Comparison of ENCODE assay signal across 7 mouse cellular contexts in the genomic region with DNA sequence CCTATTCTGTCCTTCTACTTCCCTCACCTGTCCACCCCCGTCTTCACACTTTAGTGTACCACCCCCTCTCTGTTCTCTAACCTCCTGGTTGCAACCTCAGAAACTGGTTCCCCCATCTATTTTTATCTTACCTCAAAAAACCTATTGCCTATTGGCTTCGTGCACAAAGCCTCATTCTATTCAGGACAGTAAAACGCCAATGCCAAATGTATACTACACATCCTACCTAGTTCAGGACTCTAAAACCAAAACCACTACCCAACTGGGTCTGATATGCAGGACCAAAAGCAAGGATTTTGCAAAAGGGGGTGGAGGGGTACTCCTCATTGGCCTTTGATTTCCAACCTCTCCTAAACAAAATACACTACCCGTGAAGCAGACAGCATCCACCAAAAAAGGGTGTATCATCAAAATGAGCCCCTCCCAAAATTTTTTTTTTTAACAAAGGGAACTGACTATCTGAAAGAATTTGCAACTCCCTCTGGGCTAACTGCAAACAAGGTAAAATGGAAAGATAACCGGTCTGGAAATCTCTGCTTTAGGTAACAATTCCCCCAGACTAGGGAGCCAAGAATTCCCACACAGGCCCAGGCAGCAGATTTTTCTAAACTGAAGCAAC. TPM values are rescaled to one million over a fixed set of nuclear protein-coding genes. Genes with fewer than 3 reads are reported as not detected.
DNase-seq lines count a peak whose midpoint lies in the region; ATAC-seq and TF ChIP-seq lines count a peak whose summit lies in the region.

No protein-coding gene starts in this region.

- H3K27ac ChIP-seq in lung, postnatal 0 days (ENCODE audit: low read length), result 0 out of 2 replicates have a peak overlapping the region, but pooled peaks have one; percentile 90
- no peak overlapping the region for H3K27ac ChIP-seq in embryonic fibroblast, embryonic 13.5 days (ENCODE audit: insufficient read depth, low read length)
- H3K27ac ChIP-seq in intestine, postnatal 0 days (ENCODE audit: low read depth, low read length), result no peak overlapping the region

- no peaks in the 10 kb centered on the region for H3K27me3 ChIP-seq in lung, postnatal 0 days (replicated peaks; ENCODE audit: insufficient read depth, low read length)
- H3K27me3 ChIP-seq in intestine, postnatal 0 days (replicated peaks; ENCODE audit: control insufficient read depth, insufficient read depth, low read length), result no peaks in the 10 kb centered on the region
- no peaks in the 10 kb centered on the region for H3K27me3 ChIP-seq in splenic B cell, adult 2 months (ENCODE audit: control insufficient read depth, insufficient read depth, low read length, poor library complexity, severe bottlenecking)

- H3K4me3 ChIP-seq in lung, postnatal 0 days (ENCODE audit: low read depth, low read length), result peak overlapping the region; percentile 82; the same call in 1 of the 2 replicates
- peak overlapping the region; percentile 82 for H3K4me3 ChIP-seq in embryonic fibroblast, embryonic 13.5 days (ENCODE audit: insufficient read depth, low read length)
- peak overlapping the region; percentile 89 for H3K4me3 ChIP-seq in intestine, postnatal 0 days (ENCODE audit: low read depth, low read length)

- no peak overlapping the region; the same call in 1 of the 2 replicates for H3K9ac ChIP-seq in lung, postnatal 0 days (replicated peaks; ENCODE audit: low read depth)
- peak overlapping the region; percentile 72; the same call in 1 of the 2 replicates for H3K9ac ChIP-seq in intestine, postnatal 0 days (ENCODE audit: low read depth, low read length)

- peak overlapping the region; percentile 88 for H3K4me2 ChIP-seq in lung, postnatal 0 days (replicated peaks; ENCODE audit: low read depth, low read length)
- peak overlapping the region; percentile 74 for H3K4me2 ChIP-seq in intestine, postnatal 0 days (replicated peaks; ENCODE audit: low read depth)

- no peak for ATAC-seq in lung, postnatal 0 days
- ATAC-seq in intestine, postnatal 0 days, result no peak
- no peak for ATAC-seq in erythroid progenitor cell, adult 5-6 weeks (replicated peaks; ENCODE audit: low FRiP score, poor library complexity, severe bottlenecking)

- H3K4me1 ChIP-seq in lung, postnatal 0 days (ENCODE audit: insufficient read depth, low read depth, low read length), result peaks cover 10% of the 10 kb centered on the region
- peaks cover 3% of the 10 kb centered on the region; the same call in 1 of the 2 replicates for H3K4me1 ChIP-seq in embryonic fibroblast, embryonic 13.5 days (ENCODE audit: control insufficient read depth, insufficient read depth, low read length)
- 0 out of 2 replicates have a peak, but pooled peaks cover 6% of the 10 kb centered on the region for H3K4me1 ChIP-seq in intestine, postnatal 0 days (replicated peaks; ENCODE audit: control insufficient read depth, insufficient read depth, low read length)

- TF ChIP-seq CTCF in lung, postnatal 0 days (IDR thresholded peaks at IDR 0.05), result no peak
- no peak for TF ChIP-seq CTCF in embryonic fibroblast, embryonic 13.5 days (IDR thresholded peaks at IDR 0.05; ENCODE audit: borderline replicate concordance, insufficient read depth, low read length)
- TF ChIP-seq CTCF in intestine, postnatal 0 days (IDR thresholded peaks at IDR 0.05; ENCODE audit: low read depth), result no peak

- no peak for TF ChIP-seq POLR2A in embryonic fibroblast, embryonic 13.5 days (IDR thresholded peaks at IDR 0.05; ENCODE audit: low read depth, low read length)

- WGBS in lung, postnatal 0 days, result 39% methylated on average over 5 of the region's 5 CpGs
- 49% methylated on average over 5 of the region's 5 CpGs for WGBS in intestine, postnatal 0 days

- TF ChIP-seq EP300 in lung, postnatal 0 days (IDR thresholded peaks at IDR 0.05), result no peak

- no peak for DNase-seq in lung, postnatal 0 days (ENCODE audit: low spot score)
- DNase-seq in lung, postnatal 10 days, result no peak
- peak; percentile 26 for DNase-seq in splenic B cell, adult 2 months (ENCODE audit: low read depth, low spot score)
- DNase-seq in adrenal gland, postnatal 36 days, result no peak

- no peaks in the 10 kb centered on the region for H3K9me3 ChIP-seq in lung, postnatal 0 days (ENCODE audit: low read length)
- no peaks in the 10 kb centered on the region for H3K9me3 ChIP-seq in intestine, postnatal 0 days (ENCODE audit: control insufficient read depth)

- H3K36me3 ChIP-seq in lung, postnatal 0 days (ENCODE audit: insufficient read depth, low read length), result no peaks in the 10 kb centered on the region
- H3K36me3 ChIP-seq in intestine, postnatal 0 days (ENCODE audit: control insufficient read depth, insufficient read depth), result no peaks in the 10 kb centered on the region; the same call in 1 of the 2 replicates
- no peaks in the 10 kb centered on the region; the same call in 1 of the 2 replicates for H3K36me3 ChIP-seq in splenic B cell, adult 2 months (ENCODE audit: control insufficient read depth, insufficient read depth, low read length, poor library complexity, severe bottlenecking)

RNA-seq across cellular contexts. Expression of a gene that starts 1.4 kb away (rescaled TPM):
- polyA plus RNA-seq in lung, postnatal 0 days (2015; fragmentation: Nextera tagmentation; extraction: Ambion mirVana), result 7.3 and 7.5 TPM in 2 replicates
- 59.9 and 65.4 TPM in 2 replicates for polyA plus RNA-seq in embryonic fibroblast, embryonic 13.5 days (2011; ENCODE audit: insufficient read length, low read depth, missing spikeins)
- polyA plus RNA-seq in intestine, postnatal 0 days (2015; fragmentation: Nextera tagmentation; extraction: Ambion mirVana), result 6.9 and 7.7 TPM in 2 replicates
- 10 to 100 TPM; 23.1 to 23.6 TPM for total RNA-seq in adrenal gland, postnatal 36 days (2021)
- total RNA-seq in erythroid progenitor cell, adult 5-6 weeks (2015; ENCODE audit: low replicate concordance), result 6.8 and 29.8 TPM in 2 replicates
- 8.1 and 11.6 TPM in 2 replicates for total RNA-seq in erythroid progenitor cell, adult 5-6 weeks (2017; ENCODE audit: low replicate concordance)

RNA-seq across cellular contexts. Expression of a gene that starts 1.4 kb away (rescaled TPM):
- 26.4 and 27.1 TPM in 2 replicates for polyA plus RNA-seq in lung, postnatal 0 days (2015; fragmentation: Nextera tagmentation; extraction: Ambion mirVana)
- 104 and 112 TPM in 2 replicates for polyA plus RNA-seq in embryonic fibroblast, embryonic 13.5 days (2011; ENCODE audit: insufficient read length, low read depth, missing spikeins)
- polyA plus RNA-seq in intestine, postnatal 0 days (2015; fragmentation: Nextera tagmentation; extraction: Ambion mirVana), result 35.6 and 41.8 TPM in 2 replicates
- 100 to 1,000 TPM in 1 of 2 experiments, 10 to 100 TPM in 1; 95.2 to 102 TPM for total RNA-seq in adrenal gland, postnatal 36 days (2021)
- total RNA-seq in erythroid progenitor cell, adult 5-6 weeks (2015; ENCODE audit: low replicate concordance), result 21.0 and 29.9 TPM in 2 replicates
- total RNA-seq in erythroid progenitor cell, adult 5-6 weeks (2017; ENCODE audit: low replicate concordance), result 25.3 and 61.2 TPM in 2 replicates

RNA-seq across cellular contexts. Expression of a gene that starts 51.4 kb away (rescaled TPM):
- 7.6 and 9.7 TPM in 2 replicates for polyA plus RNA-seq in lung, postnatal 0 days (2015; fragmentation: Nextera tagmentation; extraction: Ambion mirVana)
- 0.53 and 1.1 TPM in 2 replicates for polyA plus RNA-seq in embryonic fibroblast, embryonic 13.5 days (2011; ENCODE audit: insufficient read length, low read depth, missing spikeins)
- 14.5 and 15.4 TPM in 2 replicates for polyA plus RNA-seq in intestine, postnatal 0 days (2015; fragmentation: Nextera tagmentation; extraction: Ambion mirVana)
- total RNA-seq in adrenal gland, postnatal 36 days (2021), result 1 to 10 TPM; 2.2 to 7.2 TPM
- 0.72 TPM in 1 of 2 replicates, not detected in the other for total RNA-seq in erythroid progenitor cell, adult 5-6 weeks (2015; ENCODE audit: low replicate concordance)
- total RNA-seq in erythroid progenitor cell, adult 5-6 weeks (2017; ENCODE audit: low replicate concordance), result 0.38 and 0.39 TPM in 2 replicates
